Mouse (Mus musculus) urinary bladder, adult 2 months (tissue): Measurements from ENCODE around the gene Rbm19. TPM values are rescaled to one million over a fixed set of nuclear protein-coding genes. Genes with fewer than 3 reads are reported as not detected.

Source experiments
- DNase-seq: peaks from one replicate; pipeline ENCODE4 v3.0.0; 2022; ENCODE audit warnings: low spot score
- polyA plus RNA-seq: library from polyadenylated mRNA; depleted of rRNA; stranded (reverse); fragments of >200 nt; gene quantifications from 2 replicates; pipeline ENCODE4 v1.2.3, GENCODE M21; 2012

Rbm19 gene
- polyA plus RNA-seq, 1 experiment: 7.0 TPM

- no peak for DNase-seq
Measured at GRCm38 (mm10) chr5:120204316-120204715, 88.1 kb downstream of the Rbm19 start.

GRCm38 (mm10) chr5:120206313-120206943, 90.2 kb downstream of the Rbm19 start:
- no peak for DNase-seq

- DNase-seq: no peak
Measured at GRCm38 (mm10) chr5:120207492-120207891, 91.2 kb downstream of the Rbm19 start.

- no peak for DNase-seq
Measured at GRCm38 (mm10) chr5:120210668-120211067, 94.4 kb downstream of the Rbm19 start.

GRCm38 (mm10) chr5:120211182-120211581, 94.9 kb downstream of the Rbm19 start:
- DNase-seq: no peak

GRCm38 (mm10) chr5:120214511-120214910, 98.2 kb downstream of the Rbm19 start:
- no peak for DNase-seq

- DNase-seq: no peak
Measured at GRCm38 (mm10) chr5:120221216-120221615, 105.0 kb downstream of the Rbm19 start.

- no peak for DNase-seq
Measured at GRCm38 (mm10) chr5:120225383-120225782, 109.1 kb downstream of the Rbm19 start.

GRCm38 (mm10) chr5:120228613-120229409, 112.5 kb downstream of the Rbm19 start:
- DNase-seq: no peak

- no peak for DNase-seq
Measured at GRCm38 (mm10) chr5:120231435-120232147, 115.3 kb downstream of the Rbm19 start.

- no peak for DNase-seq
Measured at GRCm38 (mm10) chr5:120235147-120235546, 118.9 kb downstream of the Rbm19 start.

- DNase-seq: no peak
Measured at GRCm38 (mm10) chr5:120235571-120235970, 119.3 kb downstream of the Rbm19 start.

GRCm38 (mm10) chr5:120240071-120240470, 123.8 kb downstream of the Rbm19 start:
- no peak for DNase-seq

GRCm38 (mm10) chr5:120245336-120245735, 129.1 kb downstream of the Rbm19 start:
- DNase-seq: no peak
